Mouse (Mus musculus) intestine, postnatal 0 days (tissue): ENCODE data around the gene Ptprg. TPM values are rescaled to one million over a fixed set of nuclear protein-coding genes. Genes with fewer than 3 reads are reported as not detected.

Experiments
- ATAC-seq: fragments of 200-750 bp; cut with Nextera tagmentation; 2 replicates; pipeline ENCODE4 v1.8.0; 2017; ENCODE audit warnings: mild to moderate bottlenecking, moderate TSS enrichment, moderate library complexity
- H3K27ac ChIP-seq: fragments of 300-500 bp; sonication (generic); 2 replicates; pipeline ENCODE4 v1.5.1; 2014; ENCODE audit warnings: mild to moderate bottlenecking, low read depth, low read length, moderate library complexity
- H3K27me3 ChIP-seq: fragments of 300-500 bp; sonication (generic); replicated peaks from 2 replicates; pipeline ENCODE4 v1.6.1; 2014; ENCODE audit warnings: low read length, mixed read lengths; ENCODE audit not compliant: control insufficient read depth, insufficient read depth
- H3K36me3 ChIP-seq: fragments of 300-500 bp; sonication (generic); 2 replicates; pipeline ENCODE4 v1.6.1; 2014; ENCODE audit warnings: mild to moderate bottlenecking, moderate library complexity; ENCODE audit not compliant: control insufficient read depth, insufficient read depth
- H3K4me1 ChIP-seq: fragments of 300-500 bp; sonication (generic); replicated peaks from 2 replicates; pipeline ENCODE4 v1.6.1; 2014; ENCODE audit warnings: antibody characterized with exemption, low read length, mixed read lengths; ENCODE audit not compliant: control insufficient read depth, insufficient read depth
- H3K4me2 ChIP-seq: fragments of 300-500 bp; sonication (generic); replicated peaks from 2 replicates; pipeline ENCODE4 v1.6.1; 2014; ENCODE audit warnings: low read depth, mild to moderate bottlenecking, moderate library complexity
- H3K4me3 ChIP-seq: fragments of 300-500 bp; sonication (generic); 2 replicates; pipeline ENCODE4 v1.5.1; 2014; ENCODE audit warnings: low read depth, low read length
- H3K9ac ChIP-seq: fragments of 300-500 bp; sonication (generic); 2 replicates; pipeline ENCODE4 v1.6.1; 2014; ENCODE audit warnings: mild to moderate bottlenecking, low read depth, low read length
- H3K9me3 ChIP-seq: fragments of 300-500 bp; sonication (generic); 2 replicates; pipeline ENCODE4 v1.6.1; 2016; ENCODE audit warnings: mixed run types; ENCODE audit not compliant: control insufficient read depth
- CTCF ChIP-seq: sonication (generic); IDR thresholded peaks from 2 replicates; pipeline ENCODE4 v1.5.1; 2016; ENCODE audit warnings: low read depth, mild to moderate bottlenecking, control low read depth, antibody characterized with exemption, moderate library complexity
- WGBS: fragments of 180-500 bp; shearing (Covaris S2); extraction: QIAGEN DNeasy Blood & Tissue Kit; methylation state at CpG from one replicate; pipeline ENCODE4 v1.1.7; 2014; 5-methylcytosine and 5-hydroxymethylcytosine counted together
- polyA plus RNA-seq: library from polyadenylated mRNA; unstranded; fragments of >200 nt; fragmentation: Nextera tagmentation; extraction: Ambion mirVana; gene quantifications from 2 replicates; pipeline ENCODE4 v1.2.1, GENCODE M21; 2015

The Ptprg gene
- polyA plus RNA-seq, 1 experiment from 2014 or later = 3.7 TPM

DNA sequence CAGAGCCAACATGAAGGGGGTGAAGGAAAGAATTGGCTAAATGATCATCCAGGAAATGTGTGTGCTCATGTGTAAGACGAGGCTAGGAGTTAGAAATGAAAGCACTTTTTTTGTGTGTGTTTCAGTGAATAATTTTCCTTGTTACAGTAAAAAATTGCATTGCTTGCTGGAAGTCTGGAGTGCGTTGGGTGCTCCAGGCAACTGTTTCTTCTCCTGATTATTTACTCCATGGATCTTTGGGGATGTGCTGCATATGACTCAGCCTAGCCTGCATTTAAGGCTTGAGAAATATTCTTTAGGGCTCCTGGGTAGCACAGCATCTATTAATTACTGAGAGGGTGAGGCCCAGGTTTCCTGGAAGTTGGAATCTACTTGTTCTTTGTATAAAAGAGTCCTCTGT lies 435.6 kb downstream of the Ptprg start:
- Histone ChIP-seq H3K4me3 (no peak overlapping the region), H3K27me3 (no peaks in the 10 kb centered on the region), H3K4me1 (no peaks in the 10 kb centered on the region), H3K36me3 (no peaks in the 10 kb centered on the region), H3K4me2 (no peak overlapping the region), H3K27ac (no peak overlapping the region), H3K9ac (no peak overlapping the region), H3K9me3 (no peaks in the 10 kb centered on the region)
- no peak for ATAC-seq
- 67% methylated on average over 2 of the region's 2 CpGs for WGBS
- TF ChIP-seq CTCF = no peak

GRCm38 (mm10) chr14:11991151-11991550 lies 437.8 kb downstream of the Ptprg start:
- TF ChIP-seq CTCF = no peak
- Histone ChIP-seq H3K4me1 (no peaks in the 10 kb centered on the region), H3K27ac (no peak overlapping the region), H3K27me3 (no peaks in the 10 kb centered on the region), H3K4me2 (no peak overlapping the region), H3K9me3 (no peaks in the 10 kb centered on the region), H3K4me3 (no peak overlapping the region), H3K9ac (no peak overlapping the region), H3K36me3 (no peaks in the 10 kb centered on the region)
- 74% methylated on average over 2 of the region's 2 CpGs for WGBS
- no peak for ATAC-seq

- ATAC-seq = no peak
- no peak overlapping the region for H3K4me2 ChIP-seq
- 79% methylated on average over 4 of the region's 4 CpGs for WGBS
Observed at GRCm38 (mm10) chr14:11992111-11992510, 438.8 kb downstream of the Ptprg start.

DNA sequence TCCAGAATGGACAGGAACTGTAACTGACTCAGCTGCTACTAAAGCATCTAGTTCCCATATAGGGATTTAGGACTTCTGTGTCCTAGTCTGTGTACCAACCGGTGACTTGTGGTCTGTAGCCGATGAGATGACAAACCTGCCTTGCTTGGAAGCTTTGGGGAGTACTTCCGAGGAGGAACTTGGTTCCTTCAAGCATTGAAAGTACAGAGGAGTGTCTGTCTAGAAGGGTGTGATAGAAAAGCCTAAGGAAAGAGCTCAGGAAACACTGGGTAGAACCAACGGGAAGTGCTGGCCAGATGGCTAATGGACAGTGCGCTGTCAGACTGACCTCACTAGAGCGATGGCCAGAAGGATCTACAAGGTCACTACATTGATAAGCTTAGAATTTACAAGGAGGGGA lies 439.2 kb downstream of the Ptprg start:
- Histone ChIP-seq H3K4me2 (no peak overlapping the region), H3K27ac (no peak overlapping the region), H3K9me3 (no peaks in the 10 kb centered on the region), H3K9ac (no peak overlapping the region), H3K36me3 (no peaks in the 10 kb centered on the region), H3K27me3 (no peaks in the 10 kb centered on the region), H3K4me3 (no peak overlapping the region), H3K4me1 (no peaks in the 10 kb centered on the region; the same call in 1 of the 2 replicates)
- ATAC-seq = no peak
- 91% methylated on average over 6 of the region's 6 CpGs for WGBS
- TF ChIP-seq CTCF = no peak

More at GRCm38 (mm10) chr14:11992111-11992510, 438.8 kb downstream of the Ptprg start:
- Histone ChIP-seq H3K27me3 (no peaks in the 10 kb centered on the region), H3K9ac (no peak overlapping the region), H3K9me3 (no peaks in the 10 kb centered on the region), H3K36me3 (no peaks in the 10 kb centered on the region), H3K4me3 (no peak overlapping the region), H3K27ac (no peak overlapping the region), H3K4me1 (no peaks in the 10 kb centered on the region)
- no peak for TF ChIP-seq CTCF

- WGBS = 62% methylated on average over 6 of the region's 6 CpGs
- no peak for ATAC-seq
- Histone ChIP-seq H3K9ac (no peak overlapping the region), H3K9me3 (no peaks in the 10 kb centered on the region), H3K4me1 (no peaks in the 10 kb centered on the region; the same call in 1 of the 2 replicates), H3K27me3 (no peaks in the 10 kb centered on the region), H3K4me2 (no peak overlapping the region), H3K4me3 (no peak overlapping the region), H3K36me3 (no peaks in the 10 kb centered on the region), H3K27ac (no peak overlapping the region)
- TF ChIP-seq CTCF = no peak
Observed at GRCm38 (mm10) chr14:11997555-11997954, 444.2 kb downstream of the Ptprg start.

- Histone ChIP-seq H3K27ac (no peak overlapping the region), H3K4me1 (no peaks in the 10 kb centered on the region; the same call in 1 of the 2 replicates), H3K9ac (no peak overlapping the region), H3K4me3 (no peak overlapping the region), H3K9me3 (no peaks in the 10 kb centered on the region), H3K27me3 (no peaks in the 10 kb centered on the region), H3K4me2 (no peak overlapping the region), H3K36me3 (no peaks in the 10 kb centered on the region)
- ATAC-seq = no peak
- 90% methylated on average over 4 of the region's 4 CpGs for WGBS
- TF ChIP-seq CTCF = no peak
Observed at GRCm38 (mm10) chr14:11998464-11998863, 445.1 kb downstream of the Ptprg start.

GRCm38 (mm10) chr14:12004061-12004460 lies 450.7 kb downstream of the Ptprg start:
- H3K36me3 ChIP-seq = no peaks in the 10 kb centered on the region
- no peak overlapping the region for H3K9ac ChIP-seq
- no peak overlapping the region for H3K4me3 ChIP-seq
- 76% methylated on average over 4 of the region's 4 CpGs for WGBS
- H3K4me1 ChIP-seq = no peaks in the 10 kb centered on the region
- no peak overlapping the region for H3K4me2 ChIP-seq
- no peak for TF ChIP-seq CTCF
- no peaks in the 10 kb centered on the region for H3K9me3 ChIP-seq
- no peaks in the 10 kb centered on the region for H3K27me3 ChIP-seq
- no peak for ATAC-seq
- H3K27ac ChIP-seq = no peak overlapping the region
